Mouse (Mus musculus) embryonic stem cell, embryonic (primary cell): ENCODE measurements at regions not wholly inside any gene's neighbourhood (a gene's known extent, or its start where the extent isn't known, plus 50 kb on each side); places are given as distances from the start of the nearest gene placed in this dataset.
"Not testable (repeated sequence)": the region's sequence is repeated elsewhere in the genome, so short reads cannot be mapped to it uniquely, and the experiment has no call there.

ENCODE experiments used
- CTCF ChIA-PET, 4 experiments: fragments of 300-600 bp in 2 of 4; fragments of 350-600 bp in 2 of 4; sonication (Branson Sonifier 250); formaldehyde crosslinking; loops; one replicate each; lab custom pipeline; 2022; ENCODE audit warnings: inconsistent platforms in 2 of 4; lab: Charles Lee
- POLR2A ChIA-PET, 4 experiments: fragments of 300-600 bp in 2 of 4; fragments of 350-600 bp in 2 of 4; sonication (Branson Sonifier 250); formaldehyde crosslinking; loops; one replicate each; lab custom pipeline; 2022; ENCODE audit warnings: antibody characterized with exemption in 4 of 4, inconsistent platforms in 1 of 4; lab: Charles Lee

- ChIA-PET CTCF (no interaction called here), POLR2A (no interaction called here)
Measured at GRCm38 (mm10) chr3:17001871-17002270, 946.3 kb upstream of the Cypt12 start.

- CTCF ChIA-PET, result no interaction called here
- POLR2A ChIA-PET, result no interaction called here
Measured at GRCm38 (mm10) chr3:17003136-17003535, 945.1 kb upstream of the Cypt12 start.

GRCm38 (mm10) chr3:17014184-17015048 is 933.8 kb upstream of the Cypt12 start:
- ChIA-PET POLR2A (interaction anchor here in 1 of 4 experiments (0.6 kb wide), 1 partner anchor 34 kb away, joined by 5 read pairs; no protein-coding TSS in a partner anchor), CTCF (no interaction called here)

GRCm38 (mm10) chr3:17050811-17051210 is 897.4 kb upstream of the Cypt12 start:
- POLR2A ChIA-PET, result no interaction called here
- CTCF ChIA-PET, result no interaction called here

GRCm38 (mm10) chr3:17058381-17058780 is 889.8 kb upstream of the Cypt12 start:
- CTCF ChIA-PET, POLR2A ChIA-PET: not testable (repeated sequence)

GRCm38 (mm10) chr3:17106261-17106660 is 841.9 kb upstream of the Cypt12 start:
- POLR2A ChIA-PET, result interaction anchor here in 1 of 4 experiments (0.6 kb wide), 1 partner anchor 52 kb away, joined by 4 read pairs; no protein-coding TSS in a partner anchor
- CTCF ChIA-PET, result not testable (repeated sequence)
